Mouse (Mus musculus): ENCODE measurements around the gene Ifna14. TPM values are rescaled to one million over a fixed set of nuclear protein-coding genes. Genes with fewer than 3 reads are reported as not detected.
"Not testable (repeated sequence)": the region's sequence is repeated elsewhere in the genome, so short reads cannot be mapped to it uniquely, and the experiment has no call there.

The Ifna14 gene
- total RNA-seq (2021) (not detected), polyA plus RNA-seq (2012; rRNA removed) (not detected in 2 replicates)
- long read RNA-seq, result 0 reads

GRCm38 (mm10) chr4:88571698-88572097 lies at the start of gene Ifna14:
Ifna14 (minus strand) TSS chr4:88571798.
- TF ChIP-seq CTCF (IDR thresholded peaks at IDR 0.05), result no peak
- no peaks in the 10 kb centered on the region for H3K79me2 ChIP-seq (replicated peaks; ENCODE audit: control insufficient read depth, insufficient read depth, low read length)
- intact Hi-C loops (cut with DNase I), result no loop called here

DNA sequence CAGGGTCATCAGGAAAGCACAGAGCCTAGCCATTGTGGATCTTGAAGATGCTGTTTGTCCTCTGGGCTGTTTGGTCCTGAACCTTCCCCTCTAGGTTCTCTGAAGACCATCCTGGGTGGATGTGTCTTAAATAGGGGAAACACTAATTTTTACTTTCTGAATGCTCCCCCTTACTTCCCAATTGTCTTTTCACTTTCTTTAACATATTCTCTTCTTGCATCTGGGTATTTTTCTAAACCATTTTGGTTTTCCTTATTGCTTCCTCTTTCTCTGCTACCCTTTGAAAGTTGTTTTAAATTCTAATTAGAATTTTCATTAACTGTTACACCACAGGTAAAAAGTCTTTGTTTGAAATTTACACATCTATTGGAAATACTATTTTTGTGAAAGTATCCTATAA lies 31.7 kb upstream of the Ifna14 start, which contains the start of gene Ifna12:
Gene Ifna12 (minus strand): TSS at position 101 of the 400 bp plus-strand sequence.
- H3K27me3 ChIP-seq (ENCODE audit: control insufficient read depth, insufficient read depth, low read length), result no peaks in the 10 kb centered on the region
- H3K36me3 ChIP-seq (ENCODE audit: control insufficient read depth, insufficient read depth, low read length), result no peaks in the 10 kb centered on the region
- no peak within 1 kb of the TSS for H3K4me3 ChIP-seq
- H3K9ac ChIP-seq (ENCODE audit: low read depth, low read length), result no peak within 1 kb of the TSS
- TF ChIP-seq EP300 (IDR thresholded peaks at IDR 0.05; ENCODE audit: insufficient read depth, low read depth, low read length) (no peak), POLR2A (IDR thresholded peaks at IDR 0.05; ENCODE audit: insufficient read depth, low read depth, low read length) (no peak), CTCF (IDR thresholded peaks at IDR 0.05) (no peak)
- intact Hi-C loops (cut with DNase I), result no loop called here
- no peak within 1 kb of the TSS for H3K27ac ChIP-seq
- no peaks in the 10 kb centered on the region for H3K79me2 ChIP-seq (replicated peaks; ENCODE audit: control insufficient read depth, insufficient read depth, low read length)
- DNase-seq, result no peak
- H3K4me1 ChIP-seq (ENCODE audit: control insufficient read depth, insufficient read depth, low read length), result no peaks in the 10 kb centered on the region

More at GRCm38 (mm10) chr4:88571698-88572097, at the start of gene Ifna14:
- Histone ChIP-seq H3K4me1 (ENCODE audit: control insufficient read depth, insufficient read depth, low read length) (no peaks in the 10 kb centered on the region), H3K27ac (no peak within 1 kb of the TSS), H3K4me3 (no peak within 1 kb of the TSS), H3K27me3 (ENCODE audit: control insufficient read depth, insufficient read depth, low read length) (no peaks in the 10 kb centered on the region), H3K9ac (ENCODE audit: low read depth, low read length) (no peak within 1 kb of the TSS), H3K36me3 (ENCODE audit: control insufficient read depth, insufficient read depth, low read length) (no peaks in the 10 kb centered on the region)
- 59% methylated on average over 1 of the region's 1 CpGs for WGBS
- DNase-seq, result no peak

DNA sequence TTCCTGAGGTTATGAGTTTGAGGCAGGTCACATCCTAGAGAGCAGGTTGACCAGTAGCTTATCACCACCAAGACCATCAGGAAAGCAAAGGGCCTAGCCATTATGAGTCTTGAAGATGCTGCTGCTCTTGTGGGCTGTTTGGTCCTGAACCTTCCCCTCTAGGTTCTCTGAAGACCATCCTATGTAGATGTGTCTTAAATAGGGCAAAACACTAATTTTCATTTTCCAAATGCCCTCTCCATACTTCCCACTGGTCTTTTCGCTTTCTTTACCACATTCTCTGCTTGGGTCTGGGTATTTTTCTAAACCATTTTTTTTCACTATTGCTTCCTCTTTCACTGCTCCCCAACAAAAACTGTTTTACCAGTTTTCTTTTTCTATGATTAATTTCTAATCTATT lies 20.7 kb upstream of the Ifna14 start, which contains the start of gene Ifna9:
Gene Ifna9 (minus strand): TSS at position 101 of the 400 bp plus-strand sequence.
- Histone ChIP-seq H3K9ac (ENCODE audit: low read depth, low read length) (no peak within 1 kb of the TSS), H3K27me3 (ENCODE audit: control insufficient read depth, insufficient read depth, low read length) (no peaks in the 10 kb centered on the region), H3K79me2 (replicated peaks; ENCODE audit: control insufficient read depth, insufficient read depth, low read length) (no peaks in the 10 kb centered on the region), H3K36me3 (ENCODE audit: control insufficient read depth, insufficient read depth, low read length) (no peaks in the 10 kb centered on the region), H3K4me3 (no peak within 1 kb of the TSS), H3K4me1 (ENCODE audit: control insufficient read depth, insufficient read depth, low read length) (no peaks in the 10 kb centered on the region), H3K27ac (no peak within 1 kb of the TSS)
- no peak for TF ChIP-seq CTCF (IDR thresholded peaks at IDR 0.05)
- TF ChIP-seq POLR2A (IDR thresholded peaks at IDR 0.05; ENCODE audit: insufficient read depth, low read depth, low read length), result no peak
- TF ChIP-seq EP300 (IDR thresholded peaks at IDR 0.05; ENCODE audit: insufficient read depth, low read depth, low read length), result no peak
- 59% methylated on average over 1 of the region's 1 CpGs for WGBS
- intact Hi-C loops (cut with DNase I), result no loop called here
- DNase-seq, result no peak

DNA sequence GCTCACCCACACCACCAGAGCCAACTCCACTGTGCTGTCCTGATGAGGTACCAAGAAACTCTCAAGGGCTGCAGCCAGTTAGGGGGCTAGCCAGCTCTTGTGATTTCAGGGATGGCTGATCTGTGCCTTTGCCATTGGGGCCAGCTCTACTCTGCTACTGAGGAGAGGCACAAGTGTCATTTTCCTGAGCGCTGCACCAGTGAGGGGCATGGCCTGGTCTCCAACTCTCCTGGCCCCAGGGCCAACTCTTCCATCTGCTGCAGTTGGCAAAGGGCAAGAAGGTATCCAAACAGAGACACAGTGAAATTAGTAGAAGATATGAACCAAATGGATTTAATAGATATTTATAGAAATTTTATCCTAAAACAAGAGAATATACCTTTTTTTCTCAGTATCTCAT lies 9.8 kb downstream of the Ifna14 start:
- Histone ChIP-seq H3K36me3 (ENCODE audit: control insufficient read depth, insufficient read depth, low read length) (no peaks in the 10 kb centered on the region), H3K4me3 (no peak overlapping the region), H3K9ac (ENCODE audit: low read depth, low read length) (no peak overlapping the region), H3K79me2 (replicated peaks; ENCODE audit: control insufficient read depth, insufficient read depth, low read length) (no peaks in the 10 kb centered on the region), H3K27me3 (ENCODE audit: control insufficient read depth, insufficient read depth, low read length) (no peaks in the 10 kb centered on the region), H3K4me1 (ENCODE audit: control insufficient read depth, insufficient read depth, low read length) (no peaks in the 10 kb centered on the region), H3K27ac (no peak overlapping the region)
- intact Hi-C loops (cut with DNase I), result no loop called here
- TF ChIP-seq EP300 (IDR thresholded peaks at IDR 0.05; ENCODE audit: insufficient read depth, low read depth, low read length) (no peak), CTCF (IDR thresholded peaks at IDR 0.05) (no peak), POLR2A (IDR thresholded peaks at IDR 0.05; ENCODE audit: insufficient read depth, low read depth, low read length) (no peak)
- WGBS, result 94% methylated on average over 1 of the region's 1 CpGs
- no peak for DNase-seq

- H3K27me3 ChIP-seq (ENCODE audit: control insufficient read depth, insufficient read depth, low read length); H3K27ac ChIP-seq; DNase-seq; H3K4me3 ChIP-seq; intact Hi-C loops (cut with DNase I); H3K9ac ChIP-seq (ENCODE audit: low read depth, low read length); H3K79me2 ChIP-seq (replicated peaks; ENCODE audit: control insufficient read depth, insufficient read depth, low read length); H3K36me3 ChIP-seq (ENCODE audit: control insufficient read depth, insufficient read depth, low read length); H3K4me1 ChIP-seq (ENCODE audit: control insufficient read depth, insufficient read depth, low read length): not testable (repeated sequence)
These were observed 13.5 kb downstream of the Ifna14 start, which contains the start of gene Ifna15 for GRCm38 (mm10) chr4:88558145-88558544. Ifna15 (minus strand) TSS chr4:88558245.

GRCm38 (mm10) chr4:88550161-88550945 lies 21.2 kb downstream of the Ifna14 start:
- 20% methylated on average over 22 of the region's 22 CpGs for WGBS
- peak; percentile 80 to 84 for DNase-seq
- H3K36me3 ChIP-seq (ENCODE audit: control insufficient read depth, insufficient read depth, low read length), result no peaks in the 10 kb centered on the region
- H3K27ac ChIP-seq, result peak overlapping the region; percentile 36
- peaks cover 1% of the 10 kb centered on the region for H3K4me1 ChIP-seq (ENCODE audit: control insufficient read depth, insufficient read depth, low read length)
- intact Hi-C loops (cut with DNase I), result loop anchor here (2.0 to 5.0 kb wide), 2 partner anchors 90 to 458 kb away; partner anchors contain the start of gene Focad
- H3K27me3 ChIP-seq (ENCODE audit: control insufficient read depth, insufficient read depth, low read length), result no peaks in the 10 kb centered on the region
- no peaks in the 10 kb centered on the region for H3K79me2 ChIP-seq (replicated peaks; ENCODE audit: control insufficient read depth, insufficient read depth, low read length)
- peak overlapping the region; percentile 54 for H3K4me3 ChIP-seq
- no peak for TF ChIP-seq POLR2A (IDR thresholded peaks at IDR 0.05; ENCODE audit: insufficient read depth, low read depth, low read length)
- TF ChIP-seq CTCF (IDR thresholded peaks at IDR 0.05), result peak; percentile 87
- TF ChIP-seq EP300 (IDR thresholded peaks at IDR 0.05; ENCODE audit: insufficient read depth, low read depth, low read length), result 0 out of 2 replicates have a peak, but pooled peaks have one; percentile 50
- peak overlapping the region; percentile 37 for H3K9ac ChIP-seq (ENCODE audit: low read depth, low read length)
